Mouse (Mus musculus) ES-CJ7 (cell line): ENCODE data around the gene Atp8b5.

Source experiments
- DNase-seq: peaks from one replicate; pipeline ENCODE4 v3.0.0; 2011; ENCODE audit warnings: low read depth, low spot score

Gene Atp8b5

GRCm38 (mm10) chr4:43414761-43415160 lies 147.8 kb downstream of the Atp8b5 start:
- DNase-seq, result no peak

GRCm38 (mm10) chr4:43415221-43416070 lies 148.5 kb downstream of the Atp8b5 start:
- DNase-seq, result no peak

GRCm38 (mm10) chr4:43416071-43416490 lies 149.1 kb downstream of the Atp8b5 start:
- DNase-seq, result no peak

GRCm38 (mm10) chr4:43417269-43418062 lies 150.5 kb downstream of the Atp8b5 start:
- no peak for DNase-seq

- no peak for DNase-seq
Observed at GRCm38 (mm10) chr4:43418450-43418849, 151.5 kb downstream of the Atp8b5 start.

GRCm38 (mm10) chr4:43418973-43419656 lies 152.2 kb downstream of the Atp8b5 start:
- DNase-seq, result no peak

- no peak for DNase-seq
Observed at GRCm38 (mm10) chr4:43419801-43420281, 152.9 kb downstream of the Atp8b5 start.

- peak; percentile 76 for DNase-seq
Observed at GRCm38 (mm10) chr4:43420305-43420704, 153.3 kb downstream of the Atp8b5 start.

GRCm38 (mm10) chr4:43421632-43422240 lies 154.8 kb downstream of the Atp8b5 start:
- DNase-seq, result no peak
